Mouse (Mus musculus) 3T3-L1 (cell line): ENCODE results near the gene Mllt1.

ENCODE experiments used
- DNase-seq: peaks from one replicate; pipeline ENCODE4 v3.0.0-alpha.2; 2015; ENCODE audit warnings: low read depth, low spot score

The Mllt1 gene

DNA sequence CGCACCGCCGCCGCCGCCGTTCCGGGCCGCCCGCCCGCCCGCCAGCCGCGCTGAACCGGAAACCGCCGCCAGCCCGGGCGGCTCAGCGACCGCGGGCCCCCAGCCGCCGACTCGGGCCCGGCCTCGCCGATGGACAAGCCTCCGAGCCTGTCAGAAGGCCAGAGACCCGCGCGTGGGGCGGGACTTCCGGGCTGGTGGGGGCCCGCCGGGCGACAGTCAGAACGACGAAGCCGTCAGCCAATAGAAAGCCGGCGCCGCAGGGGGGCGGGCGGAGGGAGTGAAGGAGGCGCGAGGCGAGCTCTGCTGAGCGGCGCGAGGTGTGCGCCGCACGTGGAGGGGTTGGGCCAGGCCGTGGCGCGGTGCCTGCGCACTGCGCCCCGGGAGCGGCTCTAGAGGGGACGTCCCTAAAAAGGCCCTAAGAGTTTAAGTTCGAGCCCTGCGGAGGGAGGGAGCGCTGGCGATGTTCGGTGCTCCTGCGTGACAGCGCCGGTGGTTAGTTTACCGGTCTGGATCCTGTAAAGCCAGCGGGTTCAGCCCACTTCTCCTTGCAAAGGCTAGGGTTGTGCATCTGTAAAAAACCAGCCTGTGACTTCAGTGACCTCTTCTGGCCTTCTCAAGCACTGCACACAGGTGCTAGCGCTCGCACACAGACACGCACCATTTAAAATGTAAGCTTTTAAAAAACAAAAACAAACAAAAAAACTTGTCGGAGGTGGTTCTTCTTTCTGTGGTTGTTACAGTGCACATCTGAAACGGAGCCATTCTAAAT, at the start of gene Mllt1:
TSS of gene Mllt1 (minus strand) at position 53 of the 769 bp plus-strand sequence.
- peak; percentile 85 for DNase-seq

DNA sequence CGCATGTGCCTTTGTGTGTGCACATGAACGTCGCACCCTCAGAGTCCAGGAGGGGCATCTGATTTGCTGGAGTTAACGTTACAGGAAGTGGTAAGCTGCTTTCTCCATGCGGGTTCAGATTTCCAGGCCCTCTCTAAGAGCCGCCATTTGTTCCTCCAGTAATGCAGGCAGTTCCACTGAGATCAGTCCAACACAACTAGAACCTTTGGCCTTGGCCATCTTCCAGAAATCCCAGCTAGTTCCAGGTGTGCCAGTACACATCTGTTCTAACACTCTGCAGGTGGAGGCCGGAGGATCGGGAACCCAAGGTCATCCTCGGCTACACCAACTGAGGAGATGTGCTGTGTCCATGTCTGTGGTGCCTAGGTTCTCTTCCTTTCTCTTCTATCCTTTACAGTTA, 49.7 kb upstream of the Mllt1 start:
- DNase-seq = no peak

DNA sequence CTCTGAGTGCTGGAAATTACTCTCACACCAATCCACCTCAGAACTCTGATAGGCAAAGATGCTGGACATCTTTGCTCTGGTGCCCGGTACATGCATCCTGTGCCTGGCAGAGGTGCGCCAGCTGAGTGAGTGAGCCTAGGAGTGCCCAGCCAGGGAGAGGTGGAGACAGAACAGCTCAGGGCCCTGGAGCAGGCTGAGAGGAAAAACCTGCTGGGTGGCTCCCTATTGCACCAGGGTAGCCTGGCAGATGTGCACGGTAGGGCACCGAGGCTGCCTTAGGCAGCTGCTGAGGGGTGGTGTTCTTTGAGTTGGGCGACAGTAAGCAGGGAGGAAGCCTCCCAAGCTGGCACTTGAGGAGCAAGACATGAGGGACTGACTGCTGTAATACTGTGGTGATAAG, 46.8 kb upstream of the Mllt1 start, which contains the start of gene Acer1:
TSS of gene Acer1 (minus strand) at position 114 of the 400 bp plus-strand sequence.
- DNase-seq = no peak

DNA sequence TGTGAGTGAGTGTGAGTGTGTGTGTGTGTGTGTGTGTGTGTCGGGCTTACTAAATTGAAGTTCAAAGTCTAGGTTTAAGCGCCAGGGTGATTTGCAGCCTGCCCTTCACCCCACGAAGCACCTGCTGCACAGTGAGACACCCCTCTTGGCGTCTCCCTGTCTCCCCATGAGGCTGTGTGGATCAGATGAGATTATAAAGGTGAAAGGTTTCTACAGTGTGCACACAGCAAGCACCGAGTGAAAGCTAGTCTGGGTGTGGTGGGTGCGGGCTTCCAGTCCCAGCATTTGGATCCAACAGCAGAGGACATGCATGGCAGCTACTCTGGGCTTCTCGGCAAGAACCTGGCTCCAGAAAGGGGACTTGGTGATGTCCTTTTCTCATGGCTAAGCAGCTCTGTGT, 45.8 kb upstream of the Mllt1 start:
- DNase-seq = no peak

DNA sequence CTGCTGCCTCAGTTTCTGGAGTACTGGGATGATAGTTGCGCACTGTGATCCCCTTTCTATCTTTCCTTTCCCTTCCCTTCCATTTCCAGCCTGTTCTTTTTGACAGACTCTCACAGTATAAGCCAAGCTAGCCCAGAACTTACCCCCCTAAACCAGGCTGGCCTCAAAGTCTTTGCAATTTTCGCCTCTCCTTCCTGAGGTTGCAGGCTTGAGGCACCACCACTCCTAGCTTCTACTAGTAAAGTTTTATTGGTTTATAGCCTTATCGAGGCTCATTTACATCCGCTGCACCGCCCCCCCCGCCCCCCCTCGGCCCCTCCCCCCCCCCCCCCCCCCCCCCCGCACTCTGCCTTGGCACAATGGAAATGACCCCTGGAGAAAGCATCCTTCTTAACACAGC, 44.3 kb upstream of the Mllt1 start:
- no peak for DNase-seq

DNA sequence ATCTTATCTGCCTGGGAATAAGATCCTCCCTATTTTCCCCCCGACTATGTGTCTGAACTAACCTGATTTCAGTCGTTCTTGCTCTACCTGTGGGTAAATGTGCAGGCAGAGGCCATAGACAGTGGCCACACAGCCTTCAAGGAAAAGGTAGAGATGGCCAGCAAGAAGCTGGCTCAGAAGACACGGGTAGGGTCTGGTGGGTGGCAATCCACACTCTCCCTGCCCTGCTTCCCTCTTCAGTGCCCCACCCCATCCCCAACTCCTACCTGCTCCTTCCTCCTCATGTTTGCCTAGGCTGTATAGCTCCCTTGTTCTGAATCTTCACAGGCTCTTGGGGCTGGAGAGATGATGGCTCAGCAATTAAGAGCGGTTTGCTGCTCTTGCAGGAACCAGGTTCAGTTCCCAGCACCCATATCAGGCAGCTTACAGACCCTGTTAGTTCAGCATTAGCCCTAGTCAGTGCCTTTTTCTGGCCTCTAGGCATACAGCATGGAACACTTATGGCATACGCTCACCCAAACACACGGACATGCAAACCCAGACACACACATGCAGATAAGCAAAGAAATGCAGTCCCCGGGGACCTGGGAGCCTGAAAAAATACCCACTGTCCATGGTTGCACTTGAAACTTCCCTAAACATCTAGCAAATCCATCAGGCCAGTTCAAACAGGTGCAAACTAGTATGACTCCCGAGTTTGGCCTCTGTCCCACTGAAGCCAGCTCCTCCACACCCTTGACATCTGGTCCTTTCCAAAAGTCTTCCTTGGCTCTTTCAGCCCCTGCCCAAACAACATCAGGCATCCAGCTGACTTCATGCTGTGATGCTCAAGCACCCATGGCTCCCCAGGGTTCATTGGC, 41.5 kb upstream of the Mllt1 start:
- no peak for DNase-seq

DNA sequence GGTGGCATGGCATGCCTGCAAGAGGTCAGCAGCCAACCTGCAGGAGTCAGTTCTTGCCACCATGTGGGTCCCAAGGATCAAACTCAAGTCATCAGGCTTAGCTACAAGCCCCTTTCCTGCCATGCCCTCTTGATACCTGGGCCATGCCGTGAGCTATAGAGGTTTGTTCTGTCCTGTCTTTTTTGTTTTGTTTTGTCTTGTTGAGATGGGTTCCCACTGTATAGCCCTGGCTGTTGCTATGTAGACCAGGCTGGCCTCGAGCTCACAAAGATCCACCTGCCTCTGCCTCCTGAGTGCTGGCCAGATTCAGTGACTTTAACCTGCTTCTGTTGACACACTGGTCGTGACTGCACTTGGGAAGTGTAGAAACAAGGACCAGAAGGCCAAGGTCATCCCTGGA, 40.2 kb upstream of the Mllt1 start:
- no peak for DNase-seq

DNA sequence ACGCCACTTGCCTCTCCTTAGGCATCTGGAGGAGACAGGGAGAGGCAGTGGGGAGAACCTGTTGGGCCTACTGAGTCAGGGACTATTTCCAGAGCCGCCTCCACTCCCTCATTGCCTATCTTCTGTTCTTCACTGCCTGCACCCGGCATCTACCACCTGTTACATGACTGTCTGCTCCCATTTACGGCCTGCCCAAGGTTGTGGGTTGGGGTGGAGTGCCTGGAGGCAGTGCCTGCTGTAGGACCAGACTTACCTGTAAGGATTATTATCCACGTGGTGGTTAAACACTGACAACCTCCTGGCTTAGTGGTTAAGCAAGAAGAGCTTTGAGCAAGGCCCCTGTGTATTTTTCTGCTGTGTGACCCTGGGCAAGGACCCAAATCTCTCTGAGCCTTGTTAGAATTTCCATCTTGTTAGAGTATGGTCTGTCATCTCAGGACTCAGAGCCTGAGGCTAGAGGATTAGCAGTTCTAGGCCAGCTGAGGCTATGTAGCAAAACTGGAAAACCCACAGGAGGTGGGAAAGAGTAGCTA, 39.6 kb upstream of the Mllt1 start:
- DNase-seq = no peak

DNA sequence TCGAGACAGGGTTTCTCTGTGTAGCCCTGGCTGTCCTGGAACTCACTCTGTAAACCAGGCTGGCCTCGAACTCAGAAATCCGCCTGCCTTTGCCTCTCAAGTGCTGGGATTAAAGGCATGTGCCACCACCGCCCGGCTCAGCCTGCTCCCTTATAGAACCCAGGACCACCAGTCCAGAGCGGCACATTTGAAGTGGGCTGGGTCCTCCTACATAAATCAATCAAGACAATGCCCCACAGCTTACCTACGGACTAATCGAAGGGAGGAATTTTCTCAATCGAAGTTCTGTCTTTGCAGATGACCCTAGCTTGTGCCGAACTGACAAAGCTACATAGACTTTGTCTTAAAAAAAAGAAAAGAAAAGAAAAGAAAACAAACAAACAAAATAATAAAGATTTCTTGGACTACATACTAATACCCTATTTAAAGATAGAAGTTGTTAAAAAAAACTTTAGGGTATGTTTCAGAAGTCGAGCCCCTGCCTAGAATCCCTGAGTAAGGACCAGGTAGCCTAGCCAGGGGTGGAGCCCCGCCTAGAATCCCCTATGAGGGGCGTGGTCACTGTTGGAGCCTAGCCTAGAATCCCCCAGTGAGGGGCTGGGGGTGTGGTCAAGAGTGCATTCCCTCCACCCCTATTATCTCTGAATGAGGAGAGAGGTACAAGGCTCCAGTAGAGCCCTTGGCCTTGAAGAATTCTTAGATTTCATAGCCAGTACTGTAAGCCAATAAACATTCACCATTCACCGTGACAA, 38.9 kb upstream of the Mllt1 start:
- DNase-seq = no peak

DNA sequence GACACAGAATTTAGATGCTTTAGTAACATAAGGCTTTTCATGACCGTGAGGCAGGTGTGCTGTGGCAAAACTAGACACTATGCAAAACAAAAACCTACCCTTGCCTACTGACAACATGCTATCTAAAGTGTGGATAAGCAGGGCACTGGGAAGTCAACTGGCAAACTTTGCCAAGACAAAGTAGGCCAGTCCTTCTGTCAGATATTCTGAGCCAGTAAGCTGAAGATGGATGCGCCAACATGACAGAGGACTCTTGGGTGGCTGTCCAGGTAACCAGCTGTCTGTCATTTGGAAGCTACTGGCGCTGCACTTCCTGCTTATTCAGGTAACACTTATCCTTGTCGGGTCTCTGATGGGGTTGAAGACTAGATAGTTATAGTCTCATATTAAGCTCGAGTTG, 34.9 kb upstream of the Mllt1 start:
- no peak for DNase-seq

DNA sequence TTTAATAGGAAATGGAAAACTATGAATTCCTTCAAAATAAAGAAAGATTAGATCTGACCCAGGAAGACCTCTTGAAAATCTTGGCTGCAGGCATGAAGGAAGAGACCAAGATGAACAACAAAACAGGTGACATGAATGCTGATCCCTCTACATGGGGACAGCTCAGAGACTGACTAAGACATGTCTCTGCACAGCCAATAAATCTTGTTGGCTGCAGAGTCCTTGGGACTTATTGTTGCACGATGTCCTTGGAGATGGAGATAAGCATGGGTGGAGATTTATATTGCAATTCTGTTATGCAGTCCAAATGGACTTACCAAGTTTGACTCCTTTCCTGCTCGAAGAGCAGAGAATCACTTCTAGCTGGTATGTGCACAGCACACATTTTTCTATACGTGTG, 34.1 kb upstream of the Mllt1 start:
- no peak for DNase-seq

DNA sequence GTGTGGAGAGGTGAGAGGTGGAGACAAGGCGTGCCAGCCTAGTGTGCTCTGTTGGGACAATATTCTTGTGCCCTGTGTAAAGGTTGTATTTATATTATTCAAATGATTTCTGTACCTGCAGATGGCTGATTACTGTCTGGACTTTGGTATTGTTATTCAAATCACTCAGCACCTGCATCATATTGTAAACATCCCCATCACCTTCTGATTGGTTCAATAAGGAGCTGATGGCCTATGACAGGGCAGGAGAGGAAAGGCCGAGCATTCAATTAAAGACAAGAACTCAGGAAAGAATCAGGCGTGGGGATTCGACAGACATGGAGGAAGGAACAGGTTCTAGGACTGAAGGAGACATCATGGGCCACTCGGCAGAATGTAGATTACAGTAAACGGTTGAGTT, 28.4 kb upstream of the Mllt1 start:
- DNase-seq = no peak

DNA sequence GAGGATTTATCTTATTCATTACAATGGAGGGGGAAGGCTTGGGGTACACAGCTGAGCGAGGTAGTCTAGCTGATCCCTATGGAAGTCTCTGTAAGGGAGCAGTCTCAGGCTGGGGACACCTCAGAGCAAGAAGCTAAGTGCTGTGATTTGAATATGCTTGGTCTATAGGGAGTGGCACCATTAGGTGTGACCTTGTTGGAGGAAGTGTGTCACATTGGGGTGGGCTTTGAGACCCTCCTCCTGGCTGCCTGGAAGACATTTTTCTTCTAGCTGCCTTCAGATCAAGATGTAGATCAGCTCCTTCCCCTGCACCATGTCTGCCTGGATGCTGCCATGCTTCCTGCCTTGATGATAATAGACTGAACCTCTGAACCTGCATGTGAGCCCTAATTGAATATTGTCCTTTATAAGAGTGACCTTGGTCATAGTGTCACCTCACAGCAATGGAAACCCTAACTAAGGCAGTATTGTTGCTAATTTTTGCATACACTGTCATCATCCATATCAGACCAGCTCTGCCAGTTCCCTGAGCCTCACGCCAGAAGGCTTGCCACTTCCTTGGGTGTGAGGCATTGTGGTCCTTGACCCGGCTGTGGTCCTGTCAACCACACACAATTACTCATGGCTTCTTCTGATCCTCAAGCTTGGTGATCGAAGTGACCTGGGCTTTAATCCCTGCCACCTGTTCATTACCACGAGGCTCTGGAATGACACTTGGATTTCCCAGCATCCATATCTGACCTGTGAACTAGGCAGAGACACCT, 27.6 kb upstream of the Mllt1 start:
- no peak for DNase-seq

DNA sequence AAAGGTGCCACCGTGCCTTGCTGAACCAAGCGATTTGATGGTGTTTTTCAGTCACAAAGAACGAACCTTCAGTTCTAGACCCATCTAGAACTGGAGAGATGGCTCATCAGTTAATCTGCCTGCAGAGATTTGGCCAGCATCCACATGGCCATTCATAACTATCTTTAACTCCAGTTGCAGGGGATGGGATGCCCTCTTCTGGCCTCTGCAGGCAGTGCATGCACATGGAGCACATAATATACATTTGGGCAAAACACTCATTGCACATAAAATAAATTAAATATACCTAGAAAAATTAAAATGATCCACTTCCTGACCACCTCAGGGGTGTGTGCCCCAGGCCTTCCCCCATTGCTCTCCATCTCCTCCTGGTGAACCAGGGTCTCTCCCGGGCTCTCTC, 26.7 kb upstream of the Mllt1 start:
- DNase-seq = peak; percentile 21

DNA sequence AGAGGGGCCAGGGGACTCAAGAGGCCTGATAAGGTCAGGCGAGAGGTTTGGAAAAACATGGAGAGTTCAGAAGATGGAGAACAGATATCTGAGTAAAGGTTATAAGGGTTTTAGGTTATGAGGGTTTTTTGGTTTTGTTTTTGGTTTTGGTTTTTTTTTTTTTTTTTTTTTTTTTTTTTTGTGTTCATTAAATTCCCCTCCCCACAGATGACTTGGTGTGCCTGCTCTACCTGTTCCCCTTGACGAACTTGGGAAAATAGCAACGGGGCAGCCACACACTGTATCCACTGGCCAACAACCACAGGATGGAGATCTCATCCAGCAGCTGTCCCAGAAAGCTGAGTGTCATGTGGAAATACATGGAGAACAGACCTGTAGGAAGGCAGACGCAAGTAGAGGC, 23.5 kb upstream of the Mllt1 start:
- DNase-seq = no peak

DNA sequence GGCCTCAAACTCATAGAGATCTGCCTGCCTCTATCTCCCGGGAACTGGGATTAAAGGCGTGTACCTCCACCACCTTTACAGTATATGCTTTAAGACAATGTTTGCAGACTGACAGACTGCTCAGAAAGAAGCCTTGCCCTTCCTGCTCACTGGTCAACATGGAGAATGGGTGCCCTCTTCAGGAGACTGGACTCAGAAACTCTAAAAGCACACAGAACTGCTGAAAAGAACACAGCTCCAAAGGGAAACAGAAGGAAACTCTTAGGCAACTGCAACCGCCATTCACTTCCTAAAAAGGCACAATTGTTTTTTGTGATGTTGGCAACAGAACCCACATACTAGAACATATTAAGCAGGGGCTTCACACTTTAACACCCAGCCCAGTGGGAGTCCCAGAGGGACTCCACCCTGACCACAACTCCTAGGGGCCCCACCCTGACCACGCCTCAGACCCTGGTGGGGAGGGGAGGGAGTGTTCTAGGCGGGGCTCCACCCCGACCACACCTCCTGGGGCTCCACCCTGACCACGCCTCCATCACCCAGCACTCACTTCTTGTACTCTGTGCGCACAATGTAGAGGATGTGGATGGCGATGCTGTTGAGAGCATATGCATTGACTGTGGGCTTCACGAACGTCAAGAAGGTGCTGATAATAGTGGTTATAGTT, 22.7 kb upstream of the Mllt1 start:
- DNase-seq = peak; percentile 35

DNA sequence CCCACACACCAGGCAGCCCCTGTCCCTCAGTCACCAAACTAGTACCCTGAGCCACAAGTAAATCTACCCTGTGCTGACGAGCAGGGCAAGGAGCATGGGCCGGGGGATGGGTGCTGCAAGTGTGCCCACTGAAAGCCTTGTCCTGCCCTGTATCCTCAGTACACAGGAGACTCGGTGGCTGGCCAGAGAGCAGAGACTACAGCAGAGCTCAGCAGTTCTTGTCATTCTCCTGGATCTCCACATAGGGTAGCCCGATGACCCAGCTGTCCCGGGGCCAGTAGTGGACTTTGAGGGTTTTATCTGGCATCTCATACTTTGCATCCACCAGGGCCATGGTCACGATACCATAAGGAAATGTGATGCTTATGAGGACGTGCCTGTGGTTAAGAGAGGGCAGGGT, 19.7 kb upstream of the Mllt1 start:
- no peak for DNase-seq

DNA sequence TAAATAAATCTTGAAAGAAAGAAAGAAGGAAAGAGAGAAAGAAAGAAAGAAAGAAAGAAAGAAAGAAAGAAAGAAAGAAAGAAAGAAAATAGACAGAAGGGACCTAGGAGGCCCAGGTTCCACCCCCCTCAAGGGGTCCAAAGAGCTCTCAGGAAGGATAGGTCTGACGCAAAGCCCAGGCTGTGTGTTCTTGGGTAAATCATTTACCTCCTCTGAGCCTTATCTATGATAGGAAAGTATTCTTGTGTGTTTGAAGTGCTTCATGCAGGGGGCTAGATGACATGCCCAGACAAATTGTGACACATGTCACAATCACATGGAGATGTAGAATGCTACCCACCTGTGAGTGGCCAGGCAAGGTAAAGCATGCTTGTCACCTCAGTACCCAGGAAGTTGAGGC, 17.4 kb upstream of the Mllt1 start:
- DNase-seq = no peak

DNA sequence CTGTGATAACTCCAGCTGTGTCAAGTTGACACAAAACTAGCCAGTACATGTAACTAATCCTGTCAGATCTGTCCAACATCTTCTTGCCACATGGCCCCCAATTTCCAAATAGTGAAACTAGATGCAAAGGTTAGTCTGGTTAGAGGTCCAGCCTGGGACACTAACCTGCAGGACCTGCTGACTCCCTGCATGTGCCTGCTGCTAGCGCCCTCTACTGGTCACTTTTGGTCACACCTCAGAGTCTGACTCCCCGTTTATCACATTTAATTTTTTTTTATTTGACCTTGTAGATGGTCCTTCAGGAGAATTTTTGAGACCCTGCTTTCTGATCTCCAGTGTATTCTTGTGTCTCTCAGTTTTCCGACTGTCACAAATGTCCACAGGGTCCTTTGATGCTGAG, 15.7 kb upstream of the Mllt1 start:
- DNase-seq = peak; percentile 75

DNA sequence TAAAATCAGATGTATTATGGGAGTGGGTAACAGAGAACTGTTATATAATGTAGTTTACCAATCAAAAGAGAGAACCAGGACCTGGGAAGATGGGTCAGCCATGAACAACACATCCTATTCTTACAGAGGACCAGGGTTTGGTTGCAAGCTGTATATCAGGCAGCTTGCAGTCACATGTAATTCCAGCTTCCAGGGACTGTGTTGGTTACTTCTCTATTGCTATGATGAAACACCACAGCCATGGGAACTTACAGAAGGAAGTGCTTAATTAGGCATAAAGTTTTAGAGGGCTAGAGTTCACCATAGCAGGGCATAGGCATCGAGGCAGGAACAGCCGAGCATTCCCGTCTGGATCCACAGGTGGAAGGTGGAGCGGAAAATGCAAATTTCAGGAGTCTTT, 3.5 kb upstream of the Mllt1 start:
- DNase-seq = no peak

DNA sequence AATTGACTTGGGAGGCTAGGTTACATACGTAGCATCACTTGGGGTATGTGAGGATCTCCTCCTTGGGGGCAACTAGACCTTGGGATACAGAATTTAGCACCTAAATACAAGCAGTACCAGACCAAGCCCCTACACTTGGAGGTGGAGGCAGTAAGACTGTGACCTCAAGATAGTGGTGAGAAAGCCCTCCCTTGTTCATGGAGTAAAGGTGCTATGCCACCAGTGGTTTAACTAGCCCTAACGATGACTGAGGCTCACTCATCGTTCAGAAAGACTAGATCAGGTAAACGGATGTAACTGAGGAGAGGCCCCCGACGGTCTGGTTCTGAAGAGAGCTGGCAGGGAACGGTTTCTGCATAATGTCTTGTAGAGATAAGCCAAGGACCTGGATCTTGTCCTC, 1.5 kb upstream of the Mllt1 start:
- DNase-seq = no peak
